Mouse (Mus musculus) kidney, adult 2 months (tissue): Measurements from ENCODE around the gene Tap2.

Experiments
- CTCF ChIP-seq: fragments of 200-500 bp; conservative IDR thresholded peaks from 2 replicates; pipeline ENCODE4 v1.5.1; 2011; ENCODE audit warnings: low read depth, mild to moderate bottlenecking, control low read depth, low read length, moderate library complexity, mixed read lengths; ENCODE audit not compliant: insufficient read depth, insufficient read length
- POLR2A ChIP-seq: fragments of 200-500 bp; IDR thresholded peaks from one replicate; pipeline ENCODE4 v1.6.1; 2011; ENCODE audit warnings: low read depth, low read length, control low read depth

- TF ChIP-seq CTCF (peak; percentile 35; the same call in 1 of the 2 replicates), POLR2A (no peak)
Observed at GRCm38 (mm10) chr17:34251666-34252065, 48.3 kb downstream of the Tap2 start.
